Mouse (Mus musculus): Measurements from ENCODE around the gene Zfand3. TPM values are rescaled to one million over a fixed set of nuclear protein-coding genes. Genes with fewer than 3 reads are reported as not detected.

Zfand3 gene
- total and polyA plus RNA-seq, 3 experiments: 23.2 to 44.0 (median 23.5) TPM

DNA sequence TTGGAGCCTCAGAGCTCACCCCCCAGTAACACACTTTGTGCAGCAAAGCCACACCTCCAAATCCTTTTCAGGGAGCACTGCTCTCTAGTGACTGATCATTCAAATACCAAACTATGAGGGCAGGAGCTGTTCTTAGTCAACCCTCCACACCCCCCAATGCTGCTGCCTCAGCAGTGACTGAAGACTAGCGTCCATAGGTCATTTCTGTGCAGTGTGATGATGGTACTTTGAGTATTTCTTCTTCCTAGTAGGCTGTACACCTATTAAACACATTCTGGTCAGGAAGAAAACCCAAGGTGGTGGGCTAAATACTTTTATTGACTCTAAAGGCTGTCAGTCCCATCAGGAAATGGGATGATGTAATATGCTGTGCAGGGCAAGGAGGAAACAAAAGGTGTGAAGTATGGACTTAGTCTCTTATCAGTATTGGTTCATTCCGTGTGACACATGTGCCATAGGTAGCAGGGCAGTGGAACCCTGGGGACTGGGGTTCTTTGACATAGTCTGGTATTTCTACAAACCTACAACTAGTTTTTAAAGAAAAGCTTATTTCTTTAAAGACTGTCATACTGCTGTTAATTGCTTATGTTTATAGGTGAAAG is 88.7 kb downstream of the Zfand3 start:
- Histone ChIP-seq H3K36me3 (replicated peaks in 1 of 2; ENCODE audit: control insufficient read depth in 1 of 2, insufficient read depth in 1 of 2, low read length in 1 of 2) (peaks cover 0 to 26% of the 10 kb centered on the region in 2 experiments), H3K9ac (ENCODE audit: insufficient read depth, low read depth) (no peak overlapping the region), H3K4me2 (ENCODE audit: insufficient read depth, low read depth, poor library complexity, severe bottlenecking) (no peak overlapping the region), H3K9me3 (replicated peaks; ENCODE audit: low read length) (peaks cover 5% of the 10 kb centered on the region), H3K79me2 (replicated peaks; ENCODE audit: control insufficient read depth, extremely low read depth, insufficient read depth, poor library complexity, severe bottlenecking) (no peaks in the 10 kb centered on the region), H3K27me3 (replicated peaks) (no peaks in the 10 kb centered on the region), H3K27ac (ENCODE audit: insufficient read depth, low read depth) (no peak overlapping the region), H3K4me1 (ENCODE audit: control insufficient read depth in 1 of 2, insufficient read depth in 2 of 2) (peaks cover 8 to 30% of the 10 kb centered on the region in 2 experiments), H3K4me3 (replicated peaks in 1 of 3; ENCODE audit: low read depth in 2 of 3, low read length in 2 of 3, poor library complexity in 1 of 3) (no peak overlapping the region)
- DNase-seq (ENCODE audit: extremely low read depth): no peak
- dilution Hi-C loops (cut with MboI; ENCODE audit: extremely low pct_ligation_motif_present, extremely low pct_unique_long_range_greater_than_20kb, low sequenced_read_pairs): no loop called here
- in situ Hi-C loops (cut with MboI; ENCODE audit: low pct_ligation_motif_present, low pct_unique_long_range_greater_than_20kb, low sequenced_read_pairs): no loop called here
- TF ChIP-seq MAFK (IDR thresholded peaks at IDR 0.05; ENCODE audit: insufficient replicate concordance, low read length): no peak
- no peak for TF ChIP-seq POLR2A (IDR thresholded peaks at IDR 0.05; ENCODE audit: low read depth, low read length)
- no peak for TF ChIP-seq MEF2A (IDR thresholded peaks at IDR 0.05; ENCODE audit: borderline replicate concordance, low read depth, low read length)
- no peak for TF ChIP-seq RCOR1 (conservative IDR thresholded peaks at IDR 0.05; ENCODE audit: low read depth, low read length)
- TF ChIP-seq SIN3A (IDR thresholded peaks at IDR 0.05; ENCODE audit: low read length): no peak
- no peak for TF ChIP-seq ZNF384 (IDR thresholded peaks at IDR 0.05; ENCODE audit: low read depth, low read length)
- TF ChIP-seq NRF1 (IDR thresholded peaks at IDR 0.05; ENCODE audit: low read depth, low read length): no peak
- TF ChIP-seq PAX5 (IDR thresholded peaks at IDR 0.05; ENCODE audit: low read length): no peak
- TF ChIP-seq ZC3H11A (IDR thresholded peaks at IDR 0.05; ENCODE audit: low read depth, low read length): no peak
- no peak for TF ChIP-seq MXI1 (IDR thresholded peaks at IDR 0.05; ENCODE audit: low read depth, low read length)
- no peak for TF ChIP-seq CHD2 (IDR thresholded peaks at IDR 0.05; ENCODE audit: low read length)
- no peak for TF ChIP-seq KAT2A (IDR thresholded peaks at IDR 0.05; ENCODE audit: insufficient replicate concordance, low read length)
- no peak for TF ChIP-seq EP300 (IDR thresholded peaks at IDR 0.05; ENCODE audit: low read length)
- no peak for TF ChIP-seq POLR2AphosphoS2 (IDR thresholded peaks at IDR 0.05; ENCODE audit: low read depth, low read length)
- no peak for TF ChIP-seq TBP (conservative IDR thresholded peaks at IDR 0.05; ENCODE audit: low read depth, low read length)
- no peak for TF ChIP-seq ETS1 (conservative IDR thresholded peaks at IDR 0.05; ENCODE audit: low read depth, low read length)
- no peak for TF ChIP-seq SMC3 (IDR thresholded peaks at IDR 0.05; ENCODE audit: low read depth, low read length)

DNA sequence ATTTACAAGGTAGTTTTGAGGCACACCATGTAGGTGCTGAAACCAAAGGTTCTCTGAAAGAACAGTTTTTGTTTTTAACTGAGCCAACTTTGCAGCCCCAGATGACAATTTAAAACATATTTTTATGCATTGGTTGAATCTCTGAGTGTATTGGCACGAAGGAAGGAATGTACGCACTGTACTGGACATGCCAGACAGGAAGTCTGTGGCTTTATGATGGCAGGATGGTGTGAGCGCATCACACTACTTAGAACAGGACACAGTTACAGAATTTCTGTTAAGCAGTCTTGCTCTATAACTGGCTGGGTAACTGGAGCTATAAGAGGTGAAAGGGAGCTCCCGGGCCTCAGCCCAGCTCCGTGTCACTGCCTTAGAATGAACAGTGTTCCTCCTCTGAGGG is 92.6 kb downstream of the Zfand3 start:
- dilution Hi-C loops (cut with MboI; ENCODE audit: extremely low pct_ligation_motif_present, extremely low pct_unique_long_range_greater_than_20kb, low sequenced_read_pairs): no loop called here
- H3K36me3 ChIP-seq (replicated peaks in 1 of 2; ENCODE audit: control insufficient read depth in 1 of 2, insufficient read depth in 1 of 2, low read length in 1 of 2): peaks cover 0 to 24% of the 10 kb centered on the region in 2 experiments
- H3K27me3 ChIP-seq (replicated peaks): no peaks in the 10 kb centered on the region
- TF ChIP-seq TCF12 (IDR thresholded peaks at IDR 0.05; ENCODE audit: low read depth, low read length): no peak
- no peak overlapping the region for H3K4me2 ChIP-seq (ENCODE audit: insufficient read depth, low read depth, poor library complexity, severe bottlenecking)
- H3K79me2 ChIP-seq (replicated peaks; ENCODE audit: control insufficient read depth, extremely low read depth, insufficient read depth, poor library complexity, severe bottlenecking): no peaks in the 10 kb centered on the region
- H3K9me3 ChIP-seq (replicated peaks; ENCODE audit: low read length): peaks cover 5% of the 10 kb centered on the region
- no peak for DNase-seq (ENCODE audit: extremely low read depth)
- H3K27ac ChIP-seq (ENCODE audit: insufficient read depth, low read depth): no peak overlapping the region
- peaks cover 5 to 32% of the 10 kb centered on the region in 2 experiments for H3K4me1 ChIP-seq (ENCODE audit: control insufficient read depth in 1 of 2, insufficient read depth in 2 of 2)
- in situ Hi-C loops (cut with MboI; ENCODE audit: low pct_ligation_motif_present, low pct_unique_long_range_greater_than_20kb, low sequenced_read_pairs): no loop called here
- H3K4me3 ChIP-seq (replicated peaks in 1 of 3; ENCODE audit: low read depth in 2 of 3, low read length in 2 of 3, poor library complexity in 1 of 3): no peak overlapping the region
- no peak overlapping the region for H3K9ac ChIP-seq (ENCODE audit: insufficient read depth, low read depth)
